Mouse (Mus musculus): ENCODE measurements around the gene Slc5a12.

DNA sequence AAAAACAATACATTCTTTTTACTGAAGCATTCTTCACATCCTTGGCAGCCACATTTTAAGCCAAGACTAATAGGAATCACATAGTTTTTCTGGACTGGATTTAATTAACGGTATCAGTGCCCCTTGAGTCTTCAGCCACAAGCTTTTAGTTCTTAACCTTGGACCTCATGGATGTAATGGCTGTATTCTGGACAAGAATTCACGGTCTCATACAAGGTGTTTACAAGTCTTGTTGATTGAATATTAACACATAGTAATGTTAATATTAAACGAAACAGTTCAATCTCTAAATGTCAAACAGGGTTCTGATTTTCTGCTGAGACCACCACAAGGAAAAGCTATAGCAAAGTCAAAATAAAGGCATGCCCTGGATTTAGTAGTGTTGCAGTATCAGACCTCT lies 4.8 kb upstream of the Slc5a12 start:
- TF ChIP-seq CTCF (IDR thresholded peaks at IDR 0.05; ENCODE audit: borderline replicate concordance, extremely low read depth, insufficient read depth, insufficient read length) (no peak), POLR2A (IDR thresholded peaks at IDR 0.05; ENCODE audit: borderline replicate concordance, extremely low read depth, insufficient read depth, insufficient read length, poor library complexity, severe bottlenecking) (no peak)

All from brain, embryonic 14.5 days (tissue).